Mouse (Mus musculus) embryonic facial prominence, embryonic 10.5 days (tissue): ENCODE results near the gene Tamm41. TPM values are rescaled to one million over a fixed set of nuclear protein-coding genes. Genes with fewer than 3 reads are reported as not detected.

Experiments used
- DNase-seq: peaks from one replicate; pipeline ENCODE4 v3.0.0-alpha.2; 2017; ENCODE audit warnings: low spot score
- H3K27ac ChIP-seq: fragments of 300-500 bp; sonication (generic); replicated peaks from 2 replicates; pipeline ENCODE4 v1.5.1; 2016; ENCODE audit warnings: mild to moderate bottlenecking
- H3K27me3 ChIP-seq: fragments of 300-500 bp; sonication (generic); replicated peaks from 2 replicates; pipeline ENCODE4 v1.6.1; 2016; ENCODE audit warnings: low read depth, mild to moderate bottlenecking; ENCODE audit not compliant: poor library complexity, severe bottlenecking
- H3K36me3 ChIP-seq: fragments of 300-500 bp; sonication (generic); replicated peaks from 2 replicates; pipeline ENCODE4 v1.6.1; 2016; ENCODE audit warnings: mild to moderate bottlenecking, moderate library complexity
- H3K4me1 ChIP-seq: fragments of 300-500 bp; sonication (generic); 2 replicates; pipeline ENCODE4 v1.6.1; 2016
- H3K4me3 ChIP-seq: fragments of 300-500 bp; sonication (generic); 2 replicates; pipeline ENCODE4 v1.5.1; 2016; ENCODE audit warnings: mild to moderate bottlenecking, moderate library complexity
- H3K9me3 ChIP-seq: fragments of 300-500 bp; sonication (generic); 2 replicates; pipeline ENCODE4 v1.6.1; 2016; ENCODE audit warnings: mild to moderate bottlenecking
- WGBS: fragments of 180-500 bp; shearing (Covaris S2); methylation state at CpG from one replicate; pipeline ENCODE4 v1.1.7; 2016; 5-methylcytosine and 5-hydroxymethylcytosine counted together
- polyA plus RNA-seq: library from polyadenylated mRNA; unstranded; fragments of >200 nt; fragmentation: Nextera tagmentation; extraction: Ambion mirVana; gene quantifications from 2 replicates; pipeline ENCODE4 v1.2.1, GENCODE M21; 2016

Tamm41 gene
- polyA plus RNA-seq, 1 experiment from 2014 or later = 96.8 TPM

DNA sequence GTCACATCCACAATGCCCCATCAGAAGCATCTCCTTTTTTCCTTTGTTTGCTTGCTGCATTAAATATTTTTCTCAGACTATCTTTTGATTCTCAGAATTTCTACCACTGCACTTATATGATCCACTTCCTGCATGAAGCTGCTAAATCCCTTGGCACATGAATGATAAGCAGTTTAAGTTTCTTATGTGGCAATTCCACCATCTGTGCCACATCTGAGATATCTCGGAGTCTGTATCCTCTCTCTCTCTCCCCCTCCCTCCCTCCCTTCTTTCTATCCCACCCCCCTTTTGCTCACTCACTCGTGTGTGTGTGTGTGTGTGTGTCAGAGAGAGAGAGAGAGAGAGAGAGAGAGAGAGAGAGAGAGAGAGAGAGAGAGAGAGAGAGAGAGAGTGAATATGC is 10.1 kb upstream of the Tamm41 start:
- Histone ChIP-seq H3K4me1 (no peaks in the 10 kb centered on the region), H3K27ac (no peak overlapping the region), H3K4me3 (no peak overlapping the region), H3K36me3 (no peaks in the 10 kb centered on the region), H3K9me3 (no peaks in the 10 kb centered on the region), H3K27me3 (no peaks in the 10 kb centered on the region)
- WGBS = 49% methylated on average over 2 of the region's 2 CpGs
- no peak for DNase-seq

- 0 out of 2 replicates have a peak, but pooled peaks cover 2% of the 10 kb centered on the region for H3K4me1 ChIP-seq
- WGBS = 73% methylated on average over 1 of the region's 1 CpGs
- no peak overlapping the region for H3K27ac ChIP-seq
- peaks cover 4% of the 10 kb centered on the region; the same call in 1 of the 2 replicates for H3K27me3 ChIP-seq
- no peak for DNase-seq
- no peak overlapping the region for H3K4me3 ChIP-seq
- H3K36me3 ChIP-seq = no peaks in the 10 kb centered on the region
- no peaks in the 10 kb centered on the region for H3K9me3 ChIP-seq
These were observed 8.4 kb upstream of the Tamm41 start for GRCm38 (mm10) chr6:115046064-115046463.

- no peak for DNase-seq
- H3K4me3 ChIP-seq = no peak overlapping the region
- H3K27me3 ChIP-seq = peaks cover 4% of the 10 kb centered on the region; the same call in 1 of the 2 replicates
- no peaks in the 10 kb centered on the region for H3K36me3 ChIP-seq
- 0 out of 2 replicates have a peak, but pooled peaks cover 2% of the 10 kb centered on the region for H3K4me1 ChIP-seq
- 63% methylated on average over 1 of the region's 1 CpGs for WGBS
- no peak overlapping the region for H3K27ac ChIP-seq
- no peaks in the 10 kb centered on the region for H3K9me3 ChIP-seq
These were observed 7.0 kb upstream of the Tamm41 start for GRCm38 (mm10) chr6:115044709-115045108.

DNA sequence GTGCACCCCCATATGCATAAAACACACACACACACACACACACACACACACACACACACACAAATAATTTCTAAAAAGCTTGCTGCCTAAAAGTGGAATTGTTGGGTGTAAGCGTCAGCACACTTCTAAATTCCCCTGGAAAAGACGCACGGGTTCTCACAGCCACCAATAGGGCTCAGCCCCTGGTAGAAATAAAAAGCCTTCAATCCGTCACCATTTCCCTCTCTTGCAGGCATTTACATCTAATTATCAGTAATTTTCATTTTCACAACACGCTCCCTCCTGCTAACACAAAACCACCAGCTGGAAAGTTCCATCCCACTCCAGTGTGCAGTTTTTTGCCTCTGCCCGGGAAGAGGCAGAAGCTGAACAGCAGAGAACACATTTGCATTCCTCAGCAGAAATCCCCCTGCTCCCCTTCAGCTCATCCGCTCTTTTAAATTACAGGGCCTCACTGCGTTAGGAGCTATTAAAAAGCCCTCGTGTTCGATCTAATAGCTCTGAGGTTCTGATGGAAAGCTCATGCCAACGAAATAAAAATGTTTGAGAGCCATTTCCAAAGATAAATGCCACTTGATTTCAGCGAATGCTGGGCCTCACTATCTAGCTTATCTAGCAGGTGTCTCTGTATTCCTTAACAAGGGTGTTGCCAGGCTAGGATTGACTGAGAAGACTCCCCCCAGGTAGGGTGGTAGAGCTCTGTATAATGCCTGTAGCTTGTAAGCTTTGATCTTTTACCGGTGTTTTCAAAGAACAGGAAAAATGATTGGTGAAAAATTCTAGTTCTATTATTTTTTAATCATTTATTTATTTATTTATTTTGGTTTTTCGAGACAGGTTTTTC is 6.2 kb upstream of the Tamm41 start:
- Histone ChIP-seq H3K4me1 (0 out of 2 replicates have a peak, but pooled peaks cover 2% of the 10 kb centered on the region), H3K27me3 (peaks cover 4% of the 10 kb centered on the region; the same call in 1 of the 2 replicates), H3K4me3 (no peak overlapping the region), H3K27ac (no peak overlapping the region), H3K9me3 (no peaks in the 10 kb centered on the region), H3K36me3 (no peaks in the 10 kb centered on the region)
- WGBS = 74% methylated on average over 14 of the region's 14 CpGs
- no peak for DNase-seq

DNA sequence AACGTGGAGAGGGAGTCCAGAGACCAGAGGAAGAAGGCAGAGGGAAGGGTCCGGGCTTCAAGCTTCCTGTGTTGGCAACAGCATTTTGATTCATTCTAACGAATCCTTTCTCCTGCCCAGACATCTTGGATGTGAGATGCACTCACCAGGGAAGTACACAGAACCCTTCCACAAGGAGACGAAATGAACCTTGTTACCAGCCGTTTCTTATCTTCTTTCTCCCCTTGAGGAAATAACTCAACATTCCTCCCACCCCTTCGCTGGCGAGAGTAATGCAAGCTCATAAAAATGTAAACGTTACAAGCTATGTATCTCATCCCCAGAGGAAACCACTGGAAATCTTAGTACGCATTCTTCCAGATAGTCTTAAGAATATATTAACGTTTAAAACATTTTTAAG is 4.9 kb upstream of the Tamm41 start:
- DNase-seq = no peak
- Histone ChIP-seq H3K27me3 (peaks cover 4% of the 10 kb centered on the region; the same call in 1 of the 2 replicates), H3K27ac (no peak overlapping the region), H3K4me1 (0 out of 2 replicates have a peak, but pooled peaks cover 2% of the 10 kb centered on the region), H3K4me3 (no peak overlapping the region), H3K36me3 (no peaks in the 10 kb centered on the region), H3K9me3 (no peaks in the 10 kb centered on the region)
- WGBS = 69% methylated on average over 10 of the region's 10 CpGs

DNA sequence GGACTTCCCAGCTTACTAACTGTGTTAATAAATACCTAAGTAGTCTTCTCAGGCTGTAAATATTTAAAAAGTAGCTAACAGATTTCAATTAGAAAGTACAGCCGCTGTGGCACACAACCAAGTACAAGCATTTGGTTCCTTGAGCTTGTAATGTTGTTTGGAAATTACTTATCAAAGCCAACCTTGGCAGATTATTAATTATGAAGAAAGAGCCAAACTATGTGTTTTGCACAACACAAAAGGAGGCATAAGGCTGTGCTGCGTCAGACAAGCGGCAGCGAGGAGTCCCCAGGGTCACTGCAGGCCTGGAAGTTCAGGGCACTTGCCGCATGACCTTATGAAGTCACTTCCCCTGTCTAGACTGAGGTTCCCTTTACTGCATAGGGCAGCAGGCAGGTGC is 4.2 kb downstream of the Tamm41 start:
- Histone ChIP-seq H3K27ac (no peak overlapping the region), H3K36me3 (peaks cover 61% of the 10 kb centered on the region), H3K4me3 (no peak overlapping the region), H3K9me3 (no peaks in the 10 kb centered on the region), H3K4me1 (peaks cover 15% of the 10 kb centered on the region), H3K27me3 (no peaks in the 10 kb centered on the region)
- WGBS = 97% methylated on average over 5 of the region's 5 CpGs
- no peak for DNase-seq

DNA sequence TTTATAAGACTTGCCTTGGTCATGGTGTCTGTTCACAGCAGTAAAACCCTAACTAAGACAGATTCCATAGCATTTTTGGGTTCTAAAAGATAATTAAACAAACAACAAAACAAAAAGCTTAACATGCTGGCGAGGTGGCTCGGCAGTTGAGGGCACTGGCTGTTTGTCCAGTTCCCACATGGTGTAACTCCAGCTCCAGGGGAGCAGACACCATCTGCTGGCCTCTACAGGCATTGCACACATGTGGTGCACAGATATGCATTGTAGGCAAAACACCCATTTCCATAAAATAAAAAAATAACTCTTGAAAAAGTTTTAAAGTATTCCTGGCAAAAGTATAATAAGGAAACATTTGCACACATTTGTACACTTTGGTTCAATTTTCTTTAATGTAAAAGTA is 7.6 kb downstream of the Tamm41 start:
- Histone ChIP-seq H3K27ac (no peak overlapping the region), H3K4me3 (no peak overlapping the region), H3K4me1 (no peaks in the 10 kb centered on the region), H3K36me3 (peaks cover 84% of the 10 kb centered on the region), H3K9me3 (no peaks in the 10 kb centered on the region), H3K27me3 (no peaks in the 10 kb centered on the region)
- no peak for DNase-seq
- WGBS = 87% methylated on average over 2 of the region's 2 CpGs

DNA sequence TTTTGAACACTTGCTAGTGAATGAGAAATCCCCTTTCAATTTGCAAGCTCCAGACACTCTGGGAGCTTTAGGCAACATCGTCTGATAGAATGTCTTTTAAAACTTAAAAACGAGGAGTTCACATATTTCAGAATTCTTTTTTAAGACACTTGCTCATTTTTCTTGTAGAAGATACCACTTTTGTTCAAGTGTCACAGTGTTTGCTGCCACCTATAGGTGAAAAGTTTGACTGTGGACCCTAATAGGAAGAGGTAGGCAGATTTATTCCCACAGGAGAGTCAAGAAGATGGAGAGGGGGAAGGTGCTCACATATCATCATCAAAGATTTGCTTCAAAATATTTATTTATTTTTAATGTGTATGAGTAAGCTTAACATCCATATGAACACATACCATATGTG is 8.4 kb downstream of the Tamm41 start:
- no peak overlapping the region for H3K4me3 ChIP-seq
- DNase-seq = no peak
- no peaks in the 10 kb centered on the region for H3K9me3 ChIP-seq
- WGBS = 83% methylated on average over 2 of the region's 2 CpGs
- no peak overlapping the region for H3K27ac ChIP-seq
- no peaks in the 10 kb centered on the region for H3K4me1 ChIP-seq
- H3K36me3 ChIP-seq = peaks cover 84% of the 10 kb centered on the region
- H3K27me3 ChIP-seq = no peaks in the 10 kb centered on the region

GRCm38 (mm10) chr6:115027485-115027992 is 10.1 kb downstream of the Tamm41 start:
- Histone ChIP-seq H3K4me3 (no peak overlapping the region), H3K9me3 (no peaks in the 10 kb centered on the region), H3K36me3 (peaks cover 84% of the 10 kb centered on the region), H3K27me3 (no peaks in the 10 kb centered on the region), H3K27ac (no peak overlapping the region), H3K4me1 (no peaks in the 10 kb centered on the region)
- 91% methylated on average over 14 of the region's 14 CpGs for WGBS
- no peak for DNase-seq

DNA sequence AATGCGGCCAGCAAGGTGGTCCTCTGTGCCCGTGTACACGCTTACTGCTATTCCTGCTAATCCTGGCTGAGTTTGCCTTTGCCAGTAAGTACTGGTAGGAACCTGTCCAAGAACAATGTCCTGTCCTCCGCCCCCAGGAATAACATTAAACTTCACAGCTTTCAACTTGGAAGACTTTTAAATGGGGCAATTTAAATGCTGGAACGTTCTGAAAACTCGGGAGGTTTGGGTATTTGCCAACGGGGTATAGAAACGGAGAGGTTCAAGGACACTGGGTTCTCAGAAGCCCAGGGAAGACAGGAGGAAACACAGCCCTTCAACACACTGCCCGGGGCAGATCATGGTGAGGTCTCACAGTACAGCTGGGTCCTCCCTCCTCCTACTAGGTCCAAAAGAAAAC is 14.8 kb downstream of the Tamm41 start:
- Histone ChIP-seq H3K36me3 (peaks cover 91% of the 10 kb centered on the region), H3K27me3 (no peaks in the 10 kb centered on the region), H3K4me1 (no peaks in the 10 kb centered on the region), H3K9me3 (no peaks in the 10 kb centered on the region), H3K4me3 (no peak overlapping the region), H3K27ac (no peak overlapping the region)
- DNase-seq = no peak
- WGBS = 92% methylated on average over 9 of the region's 9 CpGs

GRCm38 (mm10) chr6:115015461-115015860 is 22.2 kb downstream of the Tamm41 start:
- Histone ChIP-seq H3K9me3 (no peaks in the 10 kb centered on the region), H3K4me3 (no peak overlapping the region), H3K27me3 (no peaks in the 10 kb centered on the region), H3K27ac (no peak overlapping the region), H3K4me1 (peaks cover 3% of the 10 kb centered on the region; the same call in 1 of the 2 replicates), H3K36me3 (peaks cover 94% of the 10 kb centered on the region)
- 93% methylated on average over 13 of the region's 13 CpGs for WGBS
- no peak for DNase-seq

GRCm38 (mm10) chr6:115013574-115013973 is 24.1 kb downstream of the Tamm41 start:
- Histone ChIP-seq H3K27ac (no peak overlapping the region), H3K27me3 (no peaks in the 10 kb centered on the region), H3K4me3 (no peak overlapping the region), H3K4me1 (peaks cover 3% of the 10 kb centered on the region; the same call in 1 of the 2 replicates), H3K36me3 (peaks cover 97% of the 10 kb centered on the region), H3K9me3 (no peaks in the 10 kb centered on the region)
- no peak for DNase-seq
- WGBS = 89% methylated on average over 4 of the region's 4 CpGs

DNA sequence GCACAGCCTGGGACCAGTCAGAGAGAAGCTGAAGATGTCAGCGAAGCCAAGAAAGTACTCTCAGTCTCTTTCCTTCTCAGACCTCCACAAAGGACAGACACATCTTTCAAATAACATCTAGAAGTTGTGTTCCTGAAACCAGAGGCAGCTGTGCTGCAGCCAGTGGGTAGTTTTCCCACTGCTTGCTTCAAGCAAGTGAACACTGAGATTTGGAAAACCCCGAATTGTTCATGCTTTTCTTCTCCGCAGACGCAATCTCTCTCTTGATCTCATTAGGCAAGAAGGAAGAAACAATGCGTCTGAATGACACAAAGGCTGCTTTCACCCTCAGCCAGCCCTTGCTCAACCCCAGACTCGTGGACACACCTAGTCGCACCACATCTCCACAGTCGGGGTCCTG is 25.9 kb downstream of the Tamm41 start:
- Histone ChIP-seq H3K4me1 (peaks cover 13% of the 10 kb centered on the region), H3K27ac (no peak overlapping the region), H3K4me3 (no peak overlapping the region), H3K36me3 (peaks cover 80% of the 10 kb centered on the region), H3K27me3 (no peaks in the 10 kb centered on the region), H3K9me3 (no peaks in the 10 kb centered on the region)
- 82% methylated on average over 8 of the region's 8 CpGs for WGBS
- no peak for DNase-seq
